Mouse (Mus musculus) intestine, embryonic 16.5 days (tissue): Measurements from ENCODE around the gene G6pc3. TPM values are rescaled to one million over a fixed set of nuclear protein-coding genes. Genes with fewer than 3 reads are reported as not detected.
A peak's percentile ranks its signal among the peaks of the same experiment; 100 is the strongest.

Experiments
- ATAC-seq: fragments of 200-750 bp; cut with Nextera tagmentation; 2 replicates; pipeline ENCODE4 v1.8.0; 2017; ENCODE audit warnings: moderate TSS enrichment, moderate library complexity
- H3K27ac ChIP-seq: fragments of 300-500 bp; sonication (generic); 2 replicates; pipeline ENCODE4 v1.5.1; 2014; ENCODE audit warnings: mild to moderate bottlenecking, low read length
- H3K27me3 ChIP-seq: fragments of 300-500 bp; sonication (generic); replicated peaks from 2 replicates; pipeline ENCODE4 v1.6.1; 2014; ENCODE audit warnings: low read length, control low read depth, mixed read lengths; ENCODE audit not compliant: control insufficient read depth, insufficient read depth
- H3K36me3 ChIP-seq: fragments of 300-500 bp; sonication (generic); 2 replicates; pipeline ENCODE4 v1.6.1; 2014; ENCODE audit warnings: low read length, control low read depth; ENCODE audit not compliant: control insufficient read depth, insufficient read depth
- H3K4me1 ChIP-seq: fragments of 300-500 bp; sonication (generic); 2 replicates; pipeline ENCODE4 v1.6.1; 2014; ENCODE audit warnings: low read length, control low read depth, mixed read lengths; ENCODE audit not compliant: control insufficient read depth, insufficient read depth
- H3K4me2 ChIP-seq: fragments of 300-500 bp; sonication (generic); 2 replicates; pipeline ENCODE4 v1.6.1; 2014; ENCODE audit warnings: low read depth, low read length, control low read depth
- H3K4me3 ChIP-seq: fragments of 300-500 bp; sonication (generic); 2 replicates; pipeline ENCODE4 v1.5.1; 2014; ENCODE audit warnings: mild to moderate bottlenecking, low read length
- H3K9ac ChIP-seq: fragments of 300-500 bp; sonication (generic); 2 replicates; pipeline ENCODE4 v1.6.1; 2014; ENCODE audit warnings: low read depth, low read length
- H3K9me3 ChIP-seq: fragments of 300-500 bp; sonication (generic); 2 replicates; pipeline ENCODE4 v1.6.1; 2016; ENCODE audit warnings: low read length, control low read depth; ENCODE audit not compliant: control insufficient read depth
- WGBS: fragments of 180-500 bp; shearing (Covaris S2); extraction: QIAGEN DNeasy Blood & Tissue Kit; methylation state at CpG from one replicate; pipeline ENCODE4 v1.1.7; 2014; 5-methylcytosine and 5-hydroxymethylcytosine counted together
- polyA plus RNA-seq: library from polyadenylated mRNA; unstranded; fragments of >200 nt; fragmentation: Nextera tagmentation; extraction: Ambion mirVana; gene quantifications from 2 replicates; pipeline ENCODE4 v1.2.1, GENCODE M21; 2015

Gene G6pc3
- polyA plus RNA-seq, 1 experiment from 2014 or later: 32.1 TPM

GRCm38 (mm10) chr11:102184646-102185495 is 4.5 kb upstream of the G6pc3 start, which contains the start of gene Lsm12:
TSS of gene Lsm12 (minus strand) at chr11:102185296.
- WGBS: under 1% methylated on average over 66 of the region's 70 CpGs
- H3K9me3 ChIP-seq: no peaks in the 10 kb centered on the region
- no peaks in the 10 kb centered on the region for H3K27me3 ChIP-seq
- peak; percentile 84 for ATAC-seq
- peak within 1 kb of the TSS; percentile 94 for H3K4me3 ChIP-seq
- H3K9ac ChIP-seq: peak within 1 kb of the TSS; percentile 94
- H3K27ac ChIP-seq: peak within 1 kb of the TSS; percentile 92
- peaks cover 8% of the 10 kb centered on the region for H3K4me1 ChIP-seq
- peak within 1 kb of the TSS; percentile 83 for H3K4me2 ChIP-seq
- peaks cover 2% of the 10 kb centered on the region; the same call in 1 of the 2 replicates for H3K36me3 ChIP-seq

GRCm38 (mm10) chr11:102185677-102186076 is 3.7 kb upstream of the G6pc3 start:
- Histone ChIP-seq H3K4me2 (peak overlapping the region; percentile 64), H3K9me3 (no peaks in the 10 kb centered on the region), H3K27me3 (no peaks in the 10 kb centered on the region), H3K36me3 (peaks cover 2% of the 10 kb centered on the region; the same call in 1 of the 2 replicates), H3K27ac (peak overlapping the region; percentile 92), H3K4me3 (peak overlapping the region; percentile 94), H3K4me1 (peaks cover 12% of the 10 kb centered on the region), H3K9ac (peak overlapping the region; percentile 94; the same call in 1 of the 2 replicates)
- ATAC-seq: no peak
- 46% methylated on average over 3 of the region's 3 CpGs for WGBS

DNA sequence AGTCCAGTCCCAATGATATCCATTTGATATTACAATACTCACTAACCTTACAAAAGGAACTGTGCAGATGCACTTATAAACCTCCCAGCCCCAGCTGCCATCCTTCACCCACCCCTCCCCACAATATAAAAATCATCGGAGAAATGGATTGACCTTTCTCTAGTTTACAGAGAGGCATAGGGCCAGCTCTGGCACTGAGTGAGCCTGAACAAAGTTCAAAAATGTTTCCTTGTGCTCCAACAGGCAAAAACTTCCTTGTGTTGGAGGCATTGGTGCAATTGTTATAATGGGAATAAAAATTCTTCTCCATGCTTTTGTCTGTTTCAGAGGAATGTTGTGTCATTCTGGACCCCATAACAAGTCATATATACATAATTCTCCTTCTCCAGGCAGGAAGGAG is 3.2 kb upstream of the G6pc3 start:
- no peak for ATAC-seq
- Histone ChIP-seq H3K4me1 (peaks cover 16% of the 10 kb centered on the region), H3K4me3 (no peak overlapping the region), H3K9me3 (no peaks in the 10 kb centered on the region), H3K27me3 (no peaks in the 10 kb centered on the region), H3K36me3 (peaks cover 2% of the 10 kb centered on the region; the same call in 1 of the 2 replicates), H3K4me2 (no peak overlapping the region), H3K27ac (peak overlapping the region; percentile 92), H3K9ac (no peak overlapping the region)
- 55% methylated on average over 1 of the region's 1 CpGs for WGBS

- Histone ChIP-seq H3K9ac (peak overlapping the region; percentile 74), H3K4me3 (peak overlapping the region; percentile 69), H3K4me2 (peak overlapping the region; percentile 91), H3K36me3 (0 out of 2 replicates have a peak, but pooled peaks cover 2% of the 10 kb centered on the region), H3K27ac (peak overlapping the region; percentile 69), H3K27me3 (no peaks in the 10 kb centered on the region), H3K4me1 (peaks cover 12% of the 10 kb centered on the region; the same call in 1 of the 2 replicates), H3K9me3 (no peaks in the 10 kb centered on the region)
- ATAC-seq: peak; percentile 0; the same call in 1 of the 2 replicates
- WGBS: 68% methylated on average over 6 of the region's 6 CpGs
These were observed 440 bp upstream of the G6pc3 start for GRCm38 (mm10) chr11:102188980-102189379.

GRCm38 (mm10) chr11:102190848-102191247 is 1.4 kb downstream of the G6pc3 start:
- peaks cover 4% of the 10 kb centered on the region; the same call in 1 of the 2 replicates for H3K36me3 ChIP-seq
- H3K9ac ChIP-seq: peak overlapping the region; percentile 41; the same call in 1 of the 2 replicates
- 40% methylated on average over 4 of the region's 4 CpGs for WGBS
- no peak overlapping the region for H3K4me3 ChIP-seq
- H3K4me1 ChIP-seq: peaks cover 12% of the 10 kb centered on the region; the same call in 1 of the 2 replicates
- no peaks in the 10 kb centered on the region for H3K27me3 ChIP-seq
- H3K27ac ChIP-seq: no peak overlapping the region; the same call in 1 of the 2 replicates
- H3K9me3 ChIP-seq: no peaks in the 10 kb centered on the region
- no peak for ATAC-seq
- peak overlapping the region; percentile 91; the same call in 1 of the 2 replicates for H3K4me2 ChIP-seq

DNA sequence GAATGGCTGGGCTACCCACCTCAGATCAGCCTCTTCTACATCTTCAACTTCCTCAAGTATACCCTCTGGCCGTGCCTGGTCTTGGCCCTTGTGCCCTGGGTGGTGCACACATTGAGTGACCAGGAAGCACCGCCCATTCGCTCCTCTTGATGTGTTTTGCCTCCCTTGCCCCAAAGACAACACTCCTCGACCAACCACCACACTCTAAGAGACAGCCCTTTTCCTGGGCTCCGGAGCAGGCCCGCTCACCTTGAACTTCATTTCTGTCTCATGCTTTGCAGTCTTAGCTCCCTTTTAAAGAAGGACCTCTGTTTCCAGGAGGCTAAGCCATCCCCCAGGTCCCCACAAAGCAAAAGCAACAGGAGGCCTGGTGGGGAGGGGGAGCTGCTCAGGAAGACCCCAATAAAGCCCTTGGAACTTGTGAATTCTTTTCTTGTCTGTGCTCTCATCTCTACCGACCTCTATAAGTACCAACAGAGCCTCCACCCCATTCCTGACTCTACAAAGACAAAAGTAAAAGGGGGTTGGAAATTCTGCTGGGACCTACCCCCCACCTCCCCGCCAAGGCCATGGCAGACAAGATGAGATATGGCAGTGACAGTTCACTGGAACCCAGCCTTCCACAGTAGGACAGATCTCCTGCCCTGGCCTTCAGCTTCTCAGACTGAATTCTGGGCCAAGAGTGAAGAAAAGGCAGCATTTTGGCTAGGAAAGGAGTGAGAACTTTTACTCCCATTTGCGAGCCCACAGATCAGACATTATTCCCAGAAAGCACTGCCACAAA is 4.4 kb downstream of the G6pc3 start:
- H3K4me2 ChIP-seq: no peak overlapping the region
- no peaks in the 10 kb centered on the region for H3K9me3 ChIP-seq
- H3K9ac ChIP-seq: no peak overlapping the region
- no peaks in the 10 kb centered on the region for H3K27me3 ChIP-seq
- no peak overlapping the region for H3K4me3 ChIP-seq
- no peak for ATAC-seq
- H3K36me3 ChIP-seq: peaks cover 16% of the 10 kb centered on the region; the same call in 1 of the 2 replicates
- no peak overlapping the region for H3K27ac ChIP-seq
- 84% methylated on average over 9 of the region's 9 CpGs for WGBS
- peaks cover 12% of the 10 kb centered on the region; the same call in 1 of the 2 replicates for H3K4me1 ChIP-seq

DNA sequence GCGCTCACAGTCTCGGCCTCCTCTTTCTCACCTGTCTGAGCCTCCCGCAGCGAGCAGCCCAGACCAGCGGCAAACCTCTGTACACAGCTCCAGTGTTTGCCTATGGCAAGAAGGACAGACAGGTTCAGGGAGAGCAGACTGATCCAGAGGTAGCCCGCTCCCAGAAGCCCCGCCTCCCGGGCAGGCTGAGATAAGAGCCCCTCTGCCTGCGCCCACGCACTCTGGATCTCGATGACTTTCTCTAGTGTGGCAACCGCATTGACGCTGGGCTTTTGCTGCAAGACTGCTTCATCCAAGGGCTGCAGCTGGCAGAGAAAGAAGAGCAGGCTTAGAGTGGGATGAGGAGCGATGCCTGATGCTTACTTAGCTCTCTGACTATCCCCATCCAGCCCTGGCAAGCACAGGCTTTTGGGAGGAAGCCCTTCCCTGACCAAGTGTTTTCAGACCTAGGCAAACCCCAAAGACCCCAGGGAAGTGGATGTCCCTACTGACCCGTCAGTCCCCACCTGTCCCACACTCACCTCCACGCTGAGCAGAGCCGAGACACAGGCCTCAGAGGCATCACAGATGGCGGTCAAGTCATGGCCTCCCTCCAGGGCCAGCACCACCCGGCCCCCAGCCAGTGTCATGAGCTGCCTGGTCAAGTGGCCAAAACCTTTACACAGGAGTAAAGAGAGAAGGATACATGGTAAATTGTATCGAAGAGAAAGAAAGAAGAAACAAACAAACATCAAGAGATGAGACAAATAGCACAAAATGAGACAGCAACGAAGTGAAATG is 6.8 kb downstream of the G6pc3 start:
- Histone ChIP-seq H3K9me3 (no peaks in the 10 kb centered on the region), H3K27ac (no peak overlapping the region), H3K4me3 (no peak overlapping the region), H3K4me1 (peaks cover 2% of the 10 kb centered on the region; the same call in 1 of the 2 replicates), H3K4me2 (no peak overlapping the region), H3K36me3 (peaks cover 21% of the 10 kb centered on the region), H3K9ac (no peak overlapping the region), H3K27me3 (no peaks in the 10 kb centered on the region)
- peak; percentile 40; the same call in 1 of the 2 replicates for ATAC-seq
- 72% methylated on average over 21 of the region's 21 CpGs for WGBS

GRCm38 (mm10) chr11:102198245-102198644 is 8.8 kb downstream of the G6pc3 start:
- Histone ChIP-seq H3K4me2 (no peak overlapping the region), H3K27ac (no peak overlapping the region), H3K4me3 (no peak overlapping the region), H3K9me3 (no peaks in the 10 kb centered on the region), H3K27me3 (no peaks in the 10 kb centered on the region), H3K9ac (no peak overlapping the region), H3K4me1 (no peaks in the 10 kb centered on the region), H3K36me3 (peaks cover 27% of the 10 kb centered on the region)
- WGBS: 69% methylated on average over 6 of the region's 6 CpGs
- no peak for ATAC-seq
